Mouse (Mus musculus) stomach, postnatal 0 days (tissue): ENCODE data around the gene Pla2g4d.

ENCODE experiments used
- CTCF ChIP-seq: IDR thresholded peaks from 2 replicates; pipeline ENCODE4 v1.5.1; 2016; ENCODE audit warnings: antibody characterized with exemption, low read depth, mild to moderate bottlenecking, moderate library complexity
- EP300 ChIP-seq: optimal IDR thresholded peaks from 2 replicates; pipeline ENCODE3; 2016; ENCODE audit warnings: antibody characterized with exemption

- TF ChIP-seq CTCF (no peak), EP300 (no peak)
These were observed 25.0 kb upstream of the Pla2g4d start, which contains the start of gene Pla2g4f for GRCm38 (mm10) chr2:120313976-120314375.
